Mouse (Mus musculus) frontal cortex, postnatal 36 days (tissue): ENCODE measurements at regions not wholly inside any gene's neighbourhood (a gene's known extent, or its start where the extent isn't known, plus 50 kb on each side); places are given as distances from the start of the nearest gene placed in this dataset.
A peak's percentile ranks its signal among the peaks of the same experiment; 100 is the strongest.

Experiments
- DNase-seq, 2 experiments: peaks; one replicate each; pipeline ENCODE4 v3.0.0; 2022; ENCODE audit warnings: low spot score in 2 of 2

- DNase-seq = no peak
Observed at GRCm38 (mm10) chr7:74224378-74224777, 210.9 kb upstream of the St8sia2 start.

GRCm38 (mm10) chr7:74200661-74201060 lies 187.2 kb upstream of the St8sia2 start:
- no peak for DNase-seq

- DNase-seq = no peak
Observed at GRCm38 (mm10) chr7:74198796-74199195, 185.3 kb upstream of the St8sia2 start.

- DNase-seq = no peak
Observed at GRCm38 (mm10) chr7:74184661-74185060, 171.2 kb upstream of the St8sia2 start.

GRCm38 (mm10) chr7:74174206-74174605 lies 160.7 kb upstream of the St8sia2 start:
- DNase-seq = no peak

GRCm38 (mm10) chr7:74173230-74173612 lies 159.7 kb upstream of the St8sia2 start:
- no peak for DNase-seq

GRCm38 (mm10) chr7:74172504-74173229 lies 159.2 kb upstream of the St8sia2 start:
- no peak for DNase-seq

GRCm38 (mm10) chr7:74151590-74151989 lies 138.1 kb upstream of the St8sia2 start:
- no peak for DNase-seq

- peak in 1 of 2 experiments; percentile 9 for DNase-seq
Observed at GRCm38 (mm10) chr7:74143236-74143635, 129.7 kb upstream of the St8sia2 start.

- DNase-seq = no peak
Observed at GRCm38 (mm10) chr7:74138169-74138568, 124.7 kb upstream of the St8sia2 start.

- DNase-seq = peak in 1 of 2 experiments; percentile 10
Observed at GRCm38 (mm10) chr7:74130206-74130836, 116.8 kb upstream of the St8sia2 start.

- DNase-seq = no peak
Observed at GRCm38 (mm10) chr7:74112071-74112470, 98.6 kb upstream of the St8sia2 start.

- DNase-seq = peak in 1 of 2 experiments; percentile 13
Observed at GRCm38 (mm10) chr7:74108347-74108746, 94.9 kb upstream of the St8sia2 start.

- no peak for DNase-seq
Observed at GRCm38 (mm10) chr7:74107176-74107928, 93.9 kb upstream of the St8sia2 start.

- no peak for DNase-seq
Observed at GRCm38 (mm10) chr7:74091402-74092025, 78.0 kb upstream of the St8sia2 start.

GRCm38 (mm10) chr7:74080846-74081235 lies 67.4 kb upstream of the St8sia2 start:
- DNase-seq = no peak

- no peak for DNase-seq
Observed at GRCm38 (mm10) chr7:74080079-74080845, 66.8 kb upstream of the St8sia2 start.

GRCm38 (mm10) chr7:74072632-74073031 lies 59.1 kb upstream of the St8sia2 start:
- DNase-seq = no peak

GRCm38 (mm10) chr7:74070836-74071235 lies 57.3 kb upstream of the St8sia2 start:
- no peak for DNase-seq

GRCm38 (mm10) chr7:74065449-74066099 lies 52.1 kb upstream of the St8sia2 start:
- DNase-seq = no peak
